Mouse (Mus musculus) liver, embryonic 14.5 days (tissue): ENCODE measurements at regions not wholly inside any gene's neighbourhood (a gene's known extent, or its start where the extent isn't known, plus 50 kb on each side); places are given as distances from the start of the nearest gene placed in this dataset.

ENCODE experiments used
- CTCF ChIP-seq: IDR thresholded peaks from 2 replicates; pipeline ENCODE4 v1.5.1; 2016; ENCODE audit warnings: antibody characterized with exemption, low read depth, control low read depth
- EP300 ChIP-seq: IDR thresholded peaks from 2 replicates; pipeline ENCODE4 v1.6.1; 2016; ENCODE audit warnings: antibody characterized with exemption, low read depth

GRCm38 (mm10) chr13:111869771-111870437, 61.1 kb upstream of the Map3k1 start:
- no peak for TF ChIP-seq CTCF
- TF ChIP-seq EP300 = peak; percentile 56; the same call in 1 of the 2 replicates
